Mouse (Mus musculus): ENCODE results near the gene Ifne.

Ifne gene

GRCm38 (mm10) chr4:88880101-88880500 is at the start of gene Ifne:
Gene Ifne, minus strand, starts transcription at chr4:88880201.
- DNase-seq (ENCODE audit: low read depth, low spot score), result no peak

- DNase-seq (ENCODE audit: low read depth, low spot score), result no peak
Observed at GRCm38 (mm10) chr4:88928341-88929102, 48.5 kb upstream of the Ifne start.

- no peak for DNase-seq (ENCODE audit: low read depth, low spot score)
Observed at GRCm38 (mm10) chr4:88927850-88928249, 47.8 kb upstream of the Ifne start.

- DNase-seq (ENCODE audit: low read depth, low spot score), result no peak
Observed at GRCm38 (mm10) chr4:88926637-88927036, 46.6 kb upstream of the Ifne start.

GRCm38 (mm10) chr4:88926082-88926481 is 46.1 kb upstream of the Ifne start:
- DNase-seq (ENCODE audit: low read depth, low spot score), result no peak

GRCm38 (mm10) chr4:88925456-88925855 is 45.5 kb upstream of the Ifne start:
- no peak for DNase-seq (ENCODE audit: low read depth, low spot score)

GRCm38 (mm10) chr4:88921280-88921679 is 41.3 kb upstream of the Ifne start:
- no peak for DNase-seq (ENCODE audit: low read depth, low spot score)

- DNase-seq (ENCODE audit: low read depth, low spot score), result no peak
Observed at GRCm38 (mm10) chr4:88917770-88918460, 37.9 kb upstream of the Ifne start.

- DNase-seq (ENCODE audit: low read depth, low spot score), result no peak
Observed at GRCm38 (mm10) chr4:88916306-88916705, 36.3 kb upstream of the Ifne start.

GRCm38 (mm10) chr4:88913984-88914383 is 34.0 kb upstream of the Ifne start:
- DNase-seq (ENCODE audit: low read depth, low spot score), result no peak

GRCm38 (mm10) chr4:88912882-88913281 is 32.9 kb upstream of the Ifne start:
- no peak for DNase-seq (ENCODE audit: low read depth, low spot score)

- no peak for DNase-seq (ENCODE audit: low read depth, low spot score)
Observed at GRCm38 (mm10) chr4:88912187-88912586, 32.2 kb upstream of the Ifne start.

- no peak for DNase-seq (ENCODE audit: low read depth, low spot score)
Observed at GRCm38 (mm10) chr4:88909600-88910534, 29.9 kb upstream of the Ifne start.

GRCm38 (mm10) chr4:88893201-88893754 is 13.3 kb upstream of the Ifne start:
- DNase-seq (ENCODE audit: low read depth, low spot score), result no peak

- DNase-seq (ENCODE audit: low read depth, low spot score), result no peak
Observed at GRCm38 (mm10) chr4:88888236-88888635, 8.2 kb upstream of the Ifne start.

GRCm38 (mm10) chr4:88878772-88879171 is 1.2 kb downstream of the Ifne start:
- no peak for DNase-seq (ENCODE audit: low read depth, low spot score)

GRCm38 (mm10) chr4:88878246-88878645 is 1.8 kb downstream of the Ifne start:
- DNase-seq (ENCODE audit: low read depth, low spot score), result no peak

GRCm38 (mm10) chr4:88876520-88876919 is 3.5 kb downstream of the Ifne start:
- no peak for DNase-seq (ENCODE audit: low read depth, low spot score)

- no peak for DNase-seq (ENCODE audit: low read depth, low spot score)
Observed at GRCm38 (mm10) chr4:88875435-88876095, 4.4 kb downstream of the Ifne start.

GRCm38 (mm10) chr4:88872691-88873090 is 7.3 kb downstream of the Ifne start:
- DNase-seq (ENCODE audit: low read depth, low spot score), result no peak

Measured in WW6 (cell line).